Mouse (Mus musculus) lung, embryonic 16.5 days (tissue): ENCODE measurements around the gene Ces2b. TPM values are rescaled to one million over a fixed set of nuclear protein-coding genes. Genes with fewer than 3 reads are reported as not detected.

Experiments used
- polyA plus RNA-seq: library from polyadenylated mRNA; unstranded; fragments of >200 nt; fragmentation: Nextera tagmentation; extraction: Ambion mirVana; gene quantifications from 2 replicates; pipeline ENCODE4 v1.2.1, GENCODE M21; 2015

Gene Ces2b
- polyA plus RNA-seq, 1 experiment from 2014 or later = 0.92 TPM

Other genes starting within 250 kb of the Ces2b start
- gene Pdp2, start 240.1 kb upstream of the Ces2b start, polyA plus RNA-seq = 8.4 and 8.9 TPM in 2 replicates
- gene Cdh16, start 207.2 kb upstream of the Ces2b start, polyA plus RNA-seq = 70.4 and 75.6 TPM in 2 replicates
- gene Rrad, start 200.2 kb upstream of the Ces2b start, polyA plus RNA-seq = 21.7 and 22.2 TPM in 2 replicates
- gene Ciao2b, start 189.6 kb upstream of the Ces2b start, polyA plus RNA-seq = 109 and 111 TPM in 2 replicates
- gene Ces2a, start 97.6 kb upstream of the Ces2b start, polyA plus RNA-seq = 0.45 TPM in 1 of 2 replicates, not detected in the other
- not detected in 2 replicates for gene Ces2c, start 15.5 kb downstream of the Ces2b start, polyA plus RNA-seq
- gene Ces2e, start 94.7 kb downstream of the Ces2b start, polyA plus RNA-seq = 0.29 and 0.50 TPM in 2 replicates
- 0.14 TPM in 1 of 2 replicates, not detected in the other for gene Ces2f, start 115.8 kb downstream of the Ces2b start, polyA plus RNA-seq
- gene Ces2g, start 130.1 kb downstream of the Ces2b start, polyA plus RNA-seq = 2.0 and 3.3 TPM in 2 replicates
- gene Ces2h, start 169.3 kb downstream of the Ces2b start, polyA plus RNA-seq = not detected in 2 replicates
- gene Ces3a, start 217.0 kb downstream of the Ces2b start, polyA plus RNA-seq = not detected in 2 replicates